Mouse (Mus musculus) ES-E14 (cell line): ENCODE measurements around the gene Khk. TPM values are rescaled to one million over a fixed set of nuclear protein-coding genes. Genes with fewer than 3 reads are reported as not detected.

Experiments
- DNase-seq: peaks from one replicate; pipeline ENCODE4 v3.0.0-alpha.2; 2013; ENCODE audit warnings: low read depth, low spot score
- H3K27ac ChIP-seq: 2 replicates; pipeline ENCODE4 v1.5.1; 2012; ENCODE audit warnings: low read depth, mild to moderate bottlenecking, low read length, moderate library complexity, mixed read lengths; ENCODE audit not compliant: poor library complexity, insufficient read depth, severe bottlenecking
- H3K36me3 ChIP-seq: 2 replicates; pipeline ENCODE4 v1.6.1; 2012; ENCODE audit warnings: mild to moderate bottlenecking, low read length, moderate library complexity, mixed read lengths; ENCODE audit not compliant: control insufficient read depth, poor library complexity, insufficient read depth, severe bottlenecking
- H3K4me1 ChIP-seq, 2 experiments: fragments of 150-350 bp in 1 of 2; sonication (generic) in 1 of 2; 2 replicates each; pipeline ENCODE4 v1.6.1; 2012; ENCODE audit warnings: low read length in 2 of 2, mild to moderate bottlenecking in 1 of 2, mixed read lengths in 1 of 2; ENCODE audit not compliant: control insufficient read depth in 2 of 2, insufficient read depth in 2 of 2, poor library complexity in 1 of 2
- H3K4me3 ChIP-seq, 2 experiments: fragments of 150-350 bp in 1 of 2; sonication (generic) in 1 of 2; 2 replicates each; pipeline ENCODE4 v1.5.1; 2012; ENCODE audit warnings: low read length in 2 of 2, low read depth in 1 of 2, mild to moderate bottlenecking in 1 of 2, mixed read lengths in 1 of 2; ENCODE audit not compliant: insufficient read depth in 1 of 2, poor library complexity in 1 of 2, severe bottlenecking in 1 of 2
- H3K9ac ChIP-seq: 2 replicates; pipeline ENCODE4 v1.6.1; 2012; ENCODE audit warnings: low read depth, mild to moderate bottlenecking, low read length, mixed read lengths; ENCODE audit not compliant: poor library complexity, insufficient read depth, severe bottlenecking
- H3K9me3 ChIP-seq: fragments of 150-350 bp; sonication (generic); 2 replicates; pipeline ENCODE4 v1.6.1; 2012; ENCODE audit warnings: low read depth, mild to moderate bottlenecking, low read length; ENCODE audit not compliant: control insufficient read depth, insufficient read depth
- CHD2 ChIP-seq: IDR thresholded peaks from 2 replicates; pipeline ENCODE4 v1.6.1; 2014; ENCODE audit warnings: mild to moderate bottlenecking, low read depth, low read length, inconsistent platforms
- HCFC1 ChIP-seq: IDR thresholded peaks from 2 replicates; pipeline ENCODE4 v1.6.1; 2012; ENCODE audit warnings: low read length, inconsistent platforms, borderline replicate concordance; ENCODE audit not compliant: insufficient read depth
- MAFK ChIP-seq: IDR thresholded peaks from 2 replicates; pipeline ENCODE4 v1.6.1; 2014; ENCODE audit warnings: mild to moderate bottlenecking, low read depth, low read length, inconsistent platforms; ENCODE audit not compliant: insufficient read depth
- ZC3H11A ChIP-seq: IDR thresholded peaks from 2 replicates; pipeline ENCODE4 v1.6.1; 2012; ENCODE audit warnings: low read depth, mild to moderate bottlenecking, inconsistent platforms, low read length, borderline replicate concordance
- ZNF384 ChIP-seq: IDR thresholded peaks from 2 replicates; pipeline ENCODE4 v1.6.1; 2012; ENCODE audit warnings: low read depth, low read length, inconsistent platforms
- in situ Hi-C, 2 experiments: fragments of 600-800 bp; cut with MboI; formaldehyde crosslinking; loops; one replicate each; pipeline ENCODE4 v1.15.1; 2025; ENCODE audit warnings: low sequenced_read_pairs in 2 of 2, inconsistent platforms in 1 of 2; ENCODE audit not compliant: unreplicated experiment in 2 of 2
- total RNA-seq: library from RNA; depleted of rRNA; stranded (reverse); fragments of 300-350 nt; gene quantifications from 2 replicates; pipeline ENCODE4 v1.2.3, GENCODE M21; 2012

Gene Khk
- total RNA-seq, 1 experiment, result 14.9 TPM

- no peaks in the 10 kb centered on the region for H3K9me3 ChIP-seq
- no peak overlapping the region for H3K9ac ChIP-seq
- H3K4me1 ChIP-seq, result peaks cover 7 to 18% of the 10 kb centered on the region in 2 experiments; a peak in 3 of 4 replicates
- no peak overlapping the region for H3K4me3 ChIP-seq
- in situ Hi-C loops, result no loop called here
- DNase-seq, result no peak
- TF ChIP-seq MAFK (no peak), ZNF384 (no peak), HCFC1 (no peak), ZC3H11A (no peak), CHD2 (no peak)
- H3K36me3 ChIP-seq, result peaks cover 8% of the 10 kb centered on the region; the same call in 1 of the 2 replicates
- H3K27ac ChIP-seq, result no peak overlapping the region
Observed at GRCm38 (mm10) chr5:30909863-30910262, 11.4 kb upstream of the Khk start.

GRCm38 (mm10) chr5:30910481-30910880, 10.8 kb upstream of the Khk start:
- no peak overlapping the region for H3K9ac ChIP-seq
- no peak overlapping the region for H3K4me3 ChIP-seq
- TF ChIP-seq CHD2 (no peak), HCFC1 (no peak), ZC3H11A (no peak), ZNF384 (no peak), MAFK (no peak)
- H3K4me1 ChIP-seq, result peaks cover 7 to 20% of the 10 kb centered on the region in 2 experiments; a peak in 3 of 4 replicates
- no peak for DNase-seq
- no peaks in the 10 kb centered on the region for H3K9me3 ChIP-seq
- no peak overlapping the region for H3K27ac ChIP-seq
- peaks cover 5% of the 10 kb centered on the region; the same call in 1 of the 2 replicates for H3K36me3 ChIP-seq
- in situ Hi-C loops, result no loop called here

- Histone ChIP-seq H3K4me1 (peaks cover 9 to 24% of the 10 kb centered on the region in 2 experiments), H3K9me3 (no peaks in the 10 kb centered on the region), H3K4me3 (no peak overlapping the region), H3K36me3 (no peaks in the 10 kb centered on the region), H3K9ac (no peak overlapping the region), H3K27ac (no peak overlapping the region)
- TF ChIP-seq HCFC1 (no peak), MAFK (no peak), CHD2 (no peak), ZNF384 (no peak), ZC3H11A (no peak)
- in situ Hi-C loops, result no loop called here
- DNase-seq, result no peak
Observed at GRCm38 (mm10) chr5:30912156-30912555, 9.1 kb upstream of the Khk start.

- no peak for TF ChIP-seq ZNF384
- TF ChIP-seq HCFC1, result no peak
- no peak for TF ChIP-seq CHD2
- TF ChIP-seq ZC3H11A, result no peak
- TF ChIP-seq MAFK, result no peak
- H3K4me3 ChIP-seq, result peak within 1 kb of the TSS; percentile 32 to 43
- DNase-seq, result no peak
- H3K27ac ChIP-seq, result no peak within 1 kb of the TSS
- H3K4me1 ChIP-seq, result peaks cover 9 to 34% of the 10 kb centered on the region in 2 experiments
- no peaks in the 10 kb centered on the region for H3K36me3 ChIP-seq
- H3K9me3 ChIP-seq, result no peaks in the 10 kb centered on the region
- peak within 1 kb of the TSS; percentile 45 for H3K9ac ChIP-seq
- in situ Hi-C loops, result no loop called here
Observed at GRCm38 (mm10) chr5:30913060-30913841, 8.0 kb upstream of the Khk start, which contains the start of gene Emilin1. Gene Emilin1, plus strand, starts transcription at chr5:30913402.

GRCm38 (mm10) chr5:30914101-30914635, 7.1 kb upstream of the Khk start:
- in situ Hi-C loops, result no loop called here
- H3K36me3 ChIP-seq, result no peaks in the 10 kb centered on the region
- H3K4me3 ChIP-seq, result no peak overlapping the region
- no peak for TF ChIP-seq ZNF384
- no peak for TF ChIP-seq HCFC1
- no peak for TF ChIP-seq MAFK
- TF ChIP-seq CHD2, result no peak
- TF ChIP-seq ZC3H11A, result no peak
- peaks cover 9 to 37% of the 10 kb centered on the region in 2 experiments for H3K4me1 ChIP-seq
- H3K27ac ChIP-seq, result no peak overlapping the region
- H3K9me3 ChIP-seq, result no peaks in the 10 kb centered on the region
- DNase-seq, result no peak
- H3K9ac ChIP-seq, result no peak overlapping the region
